Mouse (Mus musculus): ENCODE results near the gene Tmem179b. TPM values are rescaled to one million over a fixed set of nuclear protein-coding genes. Genes with fewer than 3 reads are reported as not detected.

Gene Tmem179b
- polyA plus RNA-seq, 1 experiment, result 197 TPM

GRCm38 (mm10) chr19:8727495-8728114 lies 46.7 kb downstream of the Tmem179b start:
- WGBS, result 60% methylated on average over 5 of the region's 5 CpGs
- no peak for DNase-seq
- Histone ChIP-seq H3K36me3 (ENCODE audit: control insufficient read depth, insufficient read depth, low read length) (peaks cover 24% of the 10 kb centered on the region), H3K27me3 (ENCODE audit: control insufficient read depth, insufficient read depth, low read length) (no peaks in the 10 kb centered on the region), H3K27ac (ENCODE audit: control insufficient read depth, insufficient read depth, low read length) (no peak overlapping the region), H3K4me1 (replicated peaks; ENCODE audit: control insufficient read depth, insufficient read depth, low read length) (no peaks in the 10 kb centered on the region), H3K4me3 (ENCODE audit: control insufficient read depth, insufficient read depth, low read length) (no peak overlapping the region)
- no peak for TF ChIP-seq CTCF (IDR thresholded peaks at IDR 0.05; ENCODE audit: borderline replicate concordance, control insufficient read depth, extremely low read depth, insufficient read depth, low read length, poor library complexity)

GRCm38 (mm10) chr19:8726609-8727390 lies 47.5 kb downstream of the Tmem179b start:
- Histone ChIP-seq H3K27me3 (ENCODE audit: control insufficient read depth, insufficient read depth, low read length) (no peaks in the 10 kb centered on the region), H3K27ac (ENCODE audit: control insufficient read depth, insufficient read depth, low read length) (no peak overlapping the region), H3K36me3 (ENCODE audit: control insufficient read depth, insufficient read depth, low read length) (peaks cover 24% of the 10 kb centered on the region), H3K4me1 (replicated peaks; ENCODE audit: control insufficient read depth, insufficient read depth, low read length) (peaks cover 3% of the 10 kb centered on the region; the same call in 1 of the 2 replicates), H3K4me3 (ENCODE audit: control insufficient read depth, insufficient read depth, low read length) (no peak overlapping the region)
- no peak for DNase-seq
- WGBS, result 87% methylated on average over 3 of the region's 3 CpGs
- no peak for TF ChIP-seq CTCF (IDR thresholded peaks at IDR 0.05; ENCODE audit: borderline replicate concordance, control insufficient read depth, extremely low read depth, insufficient read depth, low read length, poor library complexity)
- TF ChIP-seq POLR2A (IDR thresholded peaks at IDR 0.05; ENCODE audit: control insufficient read depth, extremely low read depth, insufficient read depth, low read length, poor library complexity), result no peak

- Histone ChIP-seq H3K27me3 (ENCODE audit: control insufficient read depth, insufficient read depth, low read length) (no peaks in the 10 kb centered on the region), H3K4me1 (replicated peaks; ENCODE audit: control insufficient read depth, insufficient read depth, low read length) (peaks cover 3% of the 10 kb centered on the region; the same call in 1 of the 2 replicates), H3K36me3 (ENCODE audit: control insufficient read depth, insufficient read depth, low read length) (peaks cover 24% of the 10 kb centered on the region), H3K4me3 (ENCODE audit: control insufficient read depth, insufficient read depth, low read length) (no peak overlapping the region), H3K27ac (ENCODE audit: control insufficient read depth, insufficient read depth, low read length) (no peak overlapping the region)
- no peak for DNase-seq
- 77% methylated on average over 4 of the region's 4 CpGs for WGBS
- TF ChIP-seq CTCF (IDR thresholded peaks at IDR 0.05; ENCODE audit: borderline replicate concordance, control insufficient read depth, extremely low read depth, insufficient read depth, low read length, poor library complexity), result no peak
- TF ChIP-seq POLR2A (IDR thresholded peaks at IDR 0.05; ENCODE audit: control insufficient read depth, extremely low read depth, insufficient read depth, low read length, poor library complexity), result no peak
Measured at GRCm38 (mm10) chr19:8725081-8725613, 49.1 kb downstream of the Tmem179b start.

- no peak for TF ChIP-seq POLR2A (IDR thresholded peaks at IDR 0.05; ENCODE audit: control insufficient read depth, extremely low read depth, insufficient read depth, low read length, poor library complexity)
- TF ChIP-seq CTCF (IDR thresholded peaks at IDR 0.05; ENCODE audit: borderline replicate concordance, control insufficient read depth, extremely low read depth, insufficient read depth, low read length, poor library complexity), result no peak
- H3K36me3 ChIP-seq (ENCODE audit: control insufficient read depth, insufficient read depth, low read length), result peaks cover 24% of the 10 kb centered on the region
- WGBS, result 5% methylated on average over 2 of the region's 2 CpGs
- DNase-seq, result no peak
- no peak overlapping the region for H3K4me3 ChIP-seq (ENCODE audit: control insufficient read depth, insufficient read depth, low read length)
- H3K27me3 ChIP-seq (ENCODE audit: control insufficient read depth, insufficient read depth, low read length), result no peaks in the 10 kb centered on the region
- peaks cover 3% of the 10 kb centered on the region; the same call in 1 of the 2 replicates for H3K4me1 ChIP-seq (replicated peaks; ENCODE audit: control insufficient read depth, insufficient read depth, low read length)
- H3K27ac ChIP-seq (ENCODE audit: control insufficient read depth, insufficient read depth, low read length), result no peak overlapping the region
Measured at GRCm38 (mm10) chr19:8724392-8724791, 49.9 kb downstream of the Tmem179b start.

- peak overlapping the region; percentile 56 for H3K4me3 ChIP-seq (ENCODE audit: control insufficient read depth, insufficient read depth, low read length)
- WGBS, result under 1% methylated on average over 20 of the region's 20 CpGs
- peaks cover 24% of the 10 kb centered on the region for H3K36me3 ChIP-seq (ENCODE audit: control insufficient read depth, insufficient read depth, low read length)
- no peak for DNase-seq
- peaks cover 3% of the 10 kb centered on the region; the same call in 1 of the 2 replicates for H3K4me1 ChIP-seq (replicated peaks; ENCODE audit: control insufficient read depth, insufficient read depth, low read length)
- no peaks in the 10 kb centered on the region for H3K27me3 ChIP-seq (ENCODE audit: control insufficient read depth, insufficient read depth, low read length)
- peak overlapping the region; percentile 55 for H3K27ac ChIP-seq (ENCODE audit: control insufficient read depth, insufficient read depth, low read length)
- TF ChIP-seq CTCF (IDR thresholded peaks at IDR 0.05; ENCODE audit: borderline replicate concordance, control insufficient read depth, extremely low read depth, insufficient read depth, low read length, poor library complexity) (no peak), POLR2A (IDR thresholded peaks at IDR 0.05; ENCODE audit: control insufficient read depth, extremely low read depth, insufficient read depth, low read length, poor library complexity) (no peak)
Measured at GRCm38 (mm10) chr19:8723574-8724346, 50.5 kb downstream of the Tmem179b start.

Measured in thymus, adult 2 months (tissue).